Mouse (Mus musculus) megakaryocyte, embryonic 14.5 days (primary cell): ENCODE data around the gene Fam131a.

ENCODE experiments used
- FLI1 ChIP-seq: IDR thresholded peaks from 2 replicates; pipeline ENCODE4 v1.6.1; 2012; ENCODE audit warnings: low read length, inconsistent platforms, mixed read lengths
- GATA1 ChIP-seq: IDR thresholded peaks from 3 replicates; pipeline ENCODE4 v1.6.1; 2012; ENCODE audit warnings: mixed read lengths, low read length, inconsistent platforms, borderline replicate concordance

DNA sequence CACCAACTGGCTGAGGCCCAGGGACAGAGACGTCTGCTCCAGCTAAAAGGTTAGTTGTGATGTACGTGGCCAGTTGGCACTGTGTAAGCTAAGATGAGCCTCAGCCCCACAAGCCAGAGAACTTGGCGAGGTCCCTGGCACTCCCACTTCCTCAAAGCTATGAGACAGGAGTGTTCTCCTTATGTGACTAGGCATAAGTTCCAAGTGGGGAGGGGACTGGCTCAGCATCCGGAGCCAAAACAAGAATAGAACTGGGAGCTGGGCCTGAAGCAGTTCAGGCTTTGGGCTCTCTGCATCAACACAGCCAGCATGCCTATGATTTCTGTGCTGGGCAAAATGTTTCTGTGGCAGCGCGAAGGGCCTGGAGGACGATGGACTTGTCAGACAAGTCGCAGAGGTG, 1.7 kb downstream of the Fam131a start:
- TF ChIP-seq GATA1 (no peak), FLI1 (no peak)
